Mouse (Mus musculus) erythroblast, adult 5-6 weeks (primary cell): Measurements from ENCODE around the gene Zfpl1. TPM values are rescaled to one million over a fixed set of nuclear protein-coding genes. Genes with fewer than 3 reads are reported as not detected.
A peak's percentile ranks its signal among the peaks of the same experiment; 100 is the strongest.
"Not testable (repeated sequence)": the region's sequence is repeated elsewhere in the genome, so short reads cannot be mapped to it uniquely, and the experiment has no call there.

Source experiments
- ATAC-seq: replicated peaks from 2 replicates; pipeline ENCODE4 v1.8.0; 2016; ENCODE audit warnings: moderate number of reproducible peaks, mild to moderate bottlenecking, moderate TSS enrichment, inconsistent platforms; ENCODE audit not compliant: poor library complexity, low FRiP score, severe bottlenecking
- total RNA-seq, 2 experiments: library from RNA; stranded (forward) in 1 of 2; stranded (reverse) in 1 of 2; fragments of 150-400 nt in 1 of 2; fragments of 200-764, 138-1000 nt in 1 of 2; gene quantifications; 2 replicates each; pipeline versions ENCODE4 v1.2.3 to v1.2.4; 2015 to 2017; ENCODE audit warnings: low replicate concordance in 2 of 2

Zfpl1 gene
- total RNA-seq, 2 experiments from 2014 or later: 0.77 to 7.8 TPM

- peak; percentile 7 for ATAC-seq
These were observed 23.0 kb downstream of the Zfpl1 start for GRCm38 (mm10) chr19:6061641-6062302.

GRCm38 (mm10) chr19:6061021-6061533, 23.7 kb downstream of the Zfpl1 start, which contains the start of gene Znhit2:
Gene Znhit2, plus strand, starts transcription at chr19:6061192.
- ATAC-seq: peak; percentile 80

- ATAC-seq: no peak
These were observed 25.8 kb downstream of the Zfpl1 start for GRCm38 (mm10) chr19:6058966-6059365.

- no peak for ATAC-seq
These were observed 26.2 kb downstream of the Zfpl1 start for GRCm38 (mm10) chr19:6058513-6058912.

- peak; percentile 77 for ATAC-seq
These were observed 27.3 kb downstream of the Zfpl1 start, which contains the start of the genes Mrpl49 and Fau for GRCm38 (mm10) chr19:6057313-6058096. Gene Mrpl49, minus strand, starts transcription at chr19:6057785. Gene Fau, plus strand, starts transcription at chr19:6057844.

- ATAC-seq: no peak
These were observed 28.1 kb downstream of the Zfpl1 start for GRCm38 (mm10) chr19:6056696-6057095.

- no peak for ATAC-seq
These were observed 30.5 kb downstream of the Zfpl1 start for GRCm38 (mm10) chr19:6054296-6054695.

GRCm38 (mm10) chr19:6052516-6052915, 32.2 kb downstream of the Zfpl1 start:
- no peak for ATAC-seq

- no peak for ATAC-seq
These were observed 35.9 kb downstream of the Zfpl1 start for GRCm38 (mm10) chr19:6048681-6049410.

- ATAC-seq: no peak
These were observed 36.9 kb downstream of the Zfpl1 start for GRCm38 (mm10) chr19:6047899-6048166.

GRCm38 (mm10) chr19:6047154-6047898, 37.4 kb downstream of the Zfpl1 start:
- peak; percentile 18; the same call in 1 of the 2 replicates for ATAC-seq

- peak; percentile 85 for ATAC-seq
These were observed 38.2 kb downstream of the Zfpl1 start, which contains the start of gene Syvn1 for GRCm38 (mm10) chr19:6046294-6047153. Gene Syvn1, plus strand, starts transcription at chr19:6046576.

- ATAC-seq: peak; percentile 67
These were observed 39.1 kb downstream of the Zfpl1 start for GRCm38 (mm10) chr19:6045366-6046293.

- ATAC-seq: not testable (repeated sequence)
These were observed 40.7 kb downstream of the Zfpl1 start for GRCm38 (mm10) chr19:6044102-6044501.

GRCm38 (mm10) chr19:6042293-6042692, 42.5 kb downstream of the Zfpl1 start:
- no peak for ATAC-seq

- ATAC-seq: no peak
These were observed 44.8 kb downstream of the Zfpl1 start for GRCm38 (mm10) chr19:6040002-6040401.

- no peak for ATAC-seq
These were observed 46.4 kb downstream of the Zfpl1 start for GRCm38 (mm10) chr19:6038326-6038725.

- ATAC-seq: no peak
These were observed 47.1 kb downstream of the Zfpl1 start for GRCm38 (mm10) chr19:6037695-6038094.
